Mouse (Mus musculus) layer of hippocampus, postnatal 36 days (tissue): ENCODE measurements around the gene Myadml2. TPM values are rescaled to one million over a fixed set of nuclear protein-coding genes. Genes with fewer than 3 reads are reported as not detected.
A peak's percentile ranks its signal among the peaks of the same experiment; 100 is the strongest.

ENCODE experiments used
- DNase-seq, 2 experiments: peaks; one replicate each; pipeline ENCODE4 v3.0.0; 2022
- total RNA-seq, 2 experiments: library from RNA; stranded (reverse); gene quantifications; 2 replicates each; pipeline ENCODE4 v1.2.3; 2021

The Myadml2 gene
- total RNA-seq, 2 experiments from 2014 or later, result 4.2 to 4.4 TPM

DNA sequence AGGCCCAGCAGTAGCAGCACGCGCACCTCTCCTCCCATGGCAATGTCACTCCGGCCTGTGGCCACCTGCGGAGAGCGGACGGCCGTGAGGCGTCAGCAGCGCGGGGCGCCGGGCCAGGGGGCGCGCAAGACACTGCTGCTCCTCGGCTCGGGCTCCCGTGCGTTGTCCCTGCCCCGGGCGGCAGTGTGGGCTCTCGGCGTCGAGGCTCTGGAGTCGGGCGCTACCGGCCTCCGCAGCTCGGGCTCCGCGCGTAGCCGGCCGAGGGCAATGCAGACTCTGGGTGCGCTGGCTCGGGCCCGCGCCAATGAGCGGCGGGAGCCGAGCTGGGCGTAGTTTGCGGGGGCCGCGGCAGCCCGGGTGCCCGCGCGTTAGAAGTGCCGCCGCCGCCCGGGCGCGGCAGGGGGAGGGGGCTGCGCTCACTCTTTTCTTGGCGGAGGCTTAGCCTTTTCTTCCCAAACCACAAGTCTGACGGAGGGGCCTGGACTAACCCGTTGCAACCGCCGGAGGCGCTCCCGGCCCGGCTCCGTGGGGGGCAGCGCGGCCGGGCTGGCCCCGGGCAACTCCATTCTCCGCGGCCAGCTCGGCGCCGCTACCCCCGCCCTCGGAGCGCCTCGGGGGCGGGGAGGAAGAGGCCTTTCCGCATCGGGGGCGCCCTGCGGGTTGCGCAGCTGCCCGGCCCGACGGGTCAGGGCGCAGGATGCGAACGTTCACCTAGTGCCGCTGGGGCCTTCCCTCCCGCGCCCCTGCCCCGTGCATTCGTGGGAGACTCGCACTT lies 12.5 kb upstream of the Myadml2 start:
- no peak for DNase-seq

DNA sequence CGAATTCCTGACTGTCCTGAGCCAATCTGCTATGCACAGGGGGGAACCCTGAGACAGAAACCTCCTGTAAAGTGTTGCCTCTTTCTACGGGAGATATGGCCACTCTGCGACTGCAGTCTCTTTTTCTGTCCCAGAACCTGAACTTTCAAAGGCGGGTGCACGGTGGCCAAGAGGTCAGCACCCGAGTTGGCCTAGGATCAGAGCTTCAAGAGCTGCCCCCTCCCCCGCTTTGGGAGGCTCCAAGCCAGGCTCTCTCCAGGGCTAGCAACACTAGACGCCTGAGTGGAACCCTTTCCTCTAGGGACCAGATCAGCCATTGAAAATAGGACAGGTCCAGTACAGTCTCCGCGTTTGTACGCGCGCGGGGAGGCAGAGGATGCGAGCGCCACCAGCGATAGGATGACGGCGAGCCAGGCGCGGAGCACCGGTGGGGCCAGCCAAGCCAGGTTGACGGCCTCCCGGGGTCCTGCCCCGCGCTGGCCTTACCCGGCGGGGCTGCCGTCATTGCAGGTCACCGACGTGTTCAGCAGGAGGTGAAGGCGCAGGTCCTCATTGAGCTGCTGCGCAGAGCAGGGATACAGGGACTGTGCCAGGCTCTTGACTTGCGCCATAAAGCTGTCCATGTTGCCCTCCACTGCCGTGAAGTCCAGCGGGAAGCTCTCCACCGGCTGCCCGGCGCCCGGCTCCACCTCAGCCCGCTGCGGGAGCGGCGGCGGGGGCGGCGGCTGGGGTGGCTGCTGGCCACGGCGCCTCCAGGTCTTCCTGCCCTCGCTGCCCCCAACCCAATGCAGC lies 11.7 kb upstream of the Myadml2 start:
- no peak for DNase-seq

DNA sequence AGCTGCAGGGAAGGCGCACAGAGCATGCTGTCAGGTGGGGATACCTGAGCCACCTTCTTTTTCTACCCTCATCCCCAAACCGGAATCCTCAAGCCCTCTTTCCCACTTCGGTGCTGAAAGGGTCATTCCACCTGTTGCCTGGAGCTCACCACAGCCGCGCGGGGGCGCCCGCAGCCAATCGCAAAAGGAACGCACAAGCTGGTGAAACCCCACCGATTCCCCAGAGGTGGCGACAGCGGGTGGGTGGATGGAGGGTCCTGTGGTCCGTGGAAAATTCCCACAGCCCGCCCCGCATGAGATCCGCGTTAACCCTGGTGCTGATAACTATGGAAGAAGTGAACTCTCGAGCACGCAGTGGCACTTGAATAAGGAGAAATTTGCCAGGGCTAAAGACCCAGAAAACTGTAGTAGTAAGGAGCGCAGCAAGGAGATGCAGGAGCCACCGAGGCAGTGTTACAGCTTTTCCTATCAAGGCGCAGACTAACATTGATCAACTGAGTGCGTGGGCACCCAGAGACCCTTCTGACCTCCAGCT lies 11.0 kb upstream of the Myadml2 start:
- DNase-seq, result peak; percentile 68 to 72

DNA sequence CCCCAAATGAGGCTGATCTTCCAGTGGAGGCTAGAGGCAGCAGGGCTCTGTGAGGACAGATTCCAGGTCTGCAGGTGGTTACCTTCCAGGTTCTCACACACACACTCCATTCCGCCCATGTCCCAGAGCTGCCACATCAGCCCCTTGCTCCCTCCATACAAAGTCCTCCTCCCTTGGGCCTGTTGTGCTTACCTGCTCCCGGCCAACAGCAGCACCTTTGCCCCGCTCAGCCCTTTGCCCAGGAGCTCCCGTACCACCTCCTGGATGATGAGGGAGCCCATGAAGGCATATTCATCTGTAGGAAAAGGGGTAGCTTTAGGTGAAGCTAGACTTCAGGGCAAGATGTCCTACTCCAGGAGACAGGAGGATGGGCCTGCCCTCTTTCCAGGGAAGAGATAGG lies 9.3 kb upstream of the Myadml2 start:
- DNase-seq, result no peak

DNA sequence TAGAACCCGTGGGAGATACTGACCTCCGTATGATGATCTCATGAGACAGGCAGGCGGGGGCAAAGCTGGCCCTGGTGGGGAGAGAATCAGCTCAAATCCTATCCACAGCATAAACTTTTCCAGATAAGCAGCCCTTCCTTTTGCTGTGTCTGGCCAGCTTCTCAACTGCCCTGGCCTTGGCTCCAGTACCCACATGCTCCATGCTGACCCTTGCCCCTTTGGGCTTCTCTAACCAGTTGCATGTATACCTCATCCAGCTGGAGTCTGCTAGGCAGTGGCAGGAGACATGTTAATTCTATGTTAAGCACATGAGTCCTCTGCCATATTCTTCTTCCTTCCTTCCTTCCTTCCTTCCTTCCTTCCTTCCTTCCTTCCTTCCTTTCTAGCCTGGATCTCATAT lies 6.8 kb upstream of the Myadml2 start:
- DNase-seq, result no peak

DNA sequence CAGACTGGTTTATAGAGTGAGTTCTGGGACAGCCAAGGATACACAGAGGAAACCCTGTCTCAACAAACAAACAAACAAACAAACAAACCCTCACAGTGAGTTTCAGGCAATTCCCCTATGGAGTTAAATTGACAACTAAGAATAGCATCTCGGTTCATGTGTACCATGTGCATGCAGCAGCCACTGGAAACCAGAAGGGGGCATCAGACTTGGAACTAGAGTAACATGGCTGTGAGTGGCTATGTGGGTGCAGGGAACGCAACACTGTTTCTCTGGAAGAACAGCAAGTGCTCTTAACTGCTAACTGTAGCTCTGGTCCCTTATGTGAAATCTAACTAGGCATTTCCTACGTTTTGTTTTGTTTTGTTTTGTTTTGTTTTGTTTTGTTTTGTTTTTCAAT lies 3.9 kb upstream of the Myadml2 start:
- no peak for DNase-seq

DNA sequence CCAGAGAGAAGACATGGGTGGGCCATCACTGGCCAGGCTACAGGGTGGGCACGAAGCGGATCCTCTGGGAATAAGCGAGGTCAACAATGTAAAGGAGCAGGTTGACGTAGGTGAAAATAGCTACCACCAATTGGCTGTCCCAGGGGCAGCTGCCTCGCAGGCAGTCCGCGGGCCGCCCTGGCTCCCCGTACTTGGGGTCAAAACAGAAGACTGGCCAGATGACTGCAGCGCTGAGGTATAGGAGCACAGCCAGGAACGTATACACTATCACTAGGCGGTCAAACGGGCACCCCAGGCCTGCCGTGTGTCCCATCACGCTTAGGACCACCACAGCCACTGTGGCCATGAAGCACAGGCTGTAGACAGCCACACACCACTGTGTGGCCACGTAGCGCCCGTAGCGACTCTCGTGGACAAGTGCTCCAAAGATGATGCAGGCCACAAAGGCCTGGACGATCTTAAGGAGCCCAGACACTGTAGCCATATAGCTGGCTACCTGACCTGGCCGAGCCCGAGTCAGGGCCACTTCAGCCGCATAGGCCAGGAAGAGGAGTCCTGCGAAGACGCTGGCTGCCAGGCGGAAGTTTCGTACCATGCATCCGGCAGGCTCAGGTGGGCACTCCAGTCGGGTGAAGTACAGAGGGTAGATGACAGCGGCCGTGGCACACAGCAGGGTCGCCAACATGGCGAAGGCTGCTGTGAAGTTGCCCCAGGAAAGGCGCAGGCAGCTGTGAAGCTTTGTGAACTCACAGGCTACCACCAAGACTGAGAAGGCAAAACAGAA lies 719 bp downstream of the Myadml2 start:
- DNase-seq, result no peak

DNA sequence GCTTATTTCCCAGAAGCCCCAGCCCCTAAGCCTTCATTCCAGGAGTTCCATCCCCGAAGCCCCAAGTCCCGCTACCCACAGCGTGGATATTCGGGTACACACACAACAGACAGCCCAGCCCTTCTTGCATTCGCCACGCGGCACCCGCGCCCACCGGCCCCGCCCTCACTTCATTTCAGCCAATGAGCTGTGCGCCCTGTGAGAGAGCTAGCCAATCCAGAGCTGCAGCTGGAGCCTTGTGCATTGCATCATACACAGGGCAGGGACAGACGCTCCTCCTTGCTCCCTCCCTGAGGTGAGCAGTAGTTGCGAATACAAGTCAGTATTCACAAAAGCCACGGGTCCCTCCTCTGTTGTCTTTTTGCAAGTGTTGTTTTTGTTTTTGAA lies 4.4 kb downstream of the Myadml2 start, which contains the start of gene Pycr1:
Gene Pycr1, minus strand, starts transcription at position 169 of the 387 bp plus-strand sequence.
- peak; percentile 92 to 93 for DNase-seq

DNA sequence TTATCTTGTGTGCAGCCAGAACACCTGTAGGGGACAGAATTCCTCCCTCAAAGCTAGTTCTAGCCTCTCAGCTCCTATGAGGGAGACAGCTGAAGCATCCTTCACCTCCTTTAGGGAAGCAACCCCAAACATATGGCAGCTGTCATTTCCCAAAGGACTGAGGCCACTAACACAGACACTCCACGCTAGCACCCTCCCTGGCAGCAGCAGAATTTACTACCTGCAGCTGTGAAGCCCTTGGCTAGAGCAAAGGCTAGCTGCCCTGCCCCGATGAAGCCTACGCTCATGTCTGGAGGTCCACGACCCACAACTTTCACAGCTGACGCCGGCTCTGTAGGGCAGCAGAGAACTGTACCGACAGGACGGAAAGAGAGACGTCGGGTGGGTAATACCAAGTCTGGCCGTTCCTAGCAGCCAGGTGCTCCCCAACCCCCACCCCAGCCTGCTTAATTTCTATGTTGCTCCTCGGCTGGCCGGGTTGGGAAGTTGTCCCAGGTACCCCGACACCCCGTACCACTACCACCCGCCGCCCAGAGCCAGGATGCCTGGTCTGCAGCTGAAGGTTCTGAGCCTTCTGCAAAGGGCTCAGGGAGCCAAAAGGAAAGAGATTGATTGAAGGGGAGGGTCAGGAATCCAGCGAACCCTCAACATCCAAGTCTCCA lies 4.9 kb downstream of the Myadml2 start:
- no peak for DNase-seq

DNA sequence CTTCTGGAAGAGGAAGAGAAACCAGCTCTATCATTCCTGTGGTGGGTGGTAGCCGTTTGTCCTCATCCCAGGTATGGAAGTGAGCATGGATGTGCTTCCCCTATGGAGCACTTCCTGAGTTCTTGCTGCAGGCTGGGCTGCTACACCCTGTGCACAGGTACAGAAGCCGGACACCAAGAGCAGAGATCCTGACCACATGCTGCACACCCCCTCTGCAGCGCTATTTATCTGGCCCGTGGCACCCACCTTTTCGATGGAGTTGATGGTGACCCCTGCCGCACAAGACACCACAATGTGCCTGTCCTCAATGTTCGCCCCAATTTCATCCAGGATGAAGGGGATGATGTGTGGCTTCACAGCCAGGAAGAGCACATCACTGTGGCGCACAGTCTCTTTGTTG lies 6.1 kb downstream of the Myadml2 start:
- DNase-seq, result no peak

DNA sequence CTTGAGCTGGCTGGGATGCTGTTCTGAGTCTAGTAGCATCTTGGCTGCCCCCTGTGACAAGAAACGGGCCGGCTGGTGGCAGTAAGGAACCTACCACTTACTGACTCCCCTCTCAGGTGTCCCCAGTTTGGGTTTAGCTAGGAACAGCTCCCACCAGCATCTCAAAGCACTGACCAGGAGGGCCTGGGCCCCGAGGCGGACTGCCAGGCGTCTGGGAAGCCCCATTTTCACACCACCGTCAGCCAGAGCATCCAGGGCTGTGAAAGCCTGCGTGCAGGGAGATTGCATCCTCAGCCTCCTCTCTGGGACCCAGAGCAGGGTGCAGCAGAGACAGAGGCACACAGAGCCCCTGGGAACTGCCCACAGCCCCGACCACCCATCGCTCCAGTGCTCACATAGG lies 6.7 kb downstream of the Myadml2 start:
- no peak for DNase-seq

DNA sequence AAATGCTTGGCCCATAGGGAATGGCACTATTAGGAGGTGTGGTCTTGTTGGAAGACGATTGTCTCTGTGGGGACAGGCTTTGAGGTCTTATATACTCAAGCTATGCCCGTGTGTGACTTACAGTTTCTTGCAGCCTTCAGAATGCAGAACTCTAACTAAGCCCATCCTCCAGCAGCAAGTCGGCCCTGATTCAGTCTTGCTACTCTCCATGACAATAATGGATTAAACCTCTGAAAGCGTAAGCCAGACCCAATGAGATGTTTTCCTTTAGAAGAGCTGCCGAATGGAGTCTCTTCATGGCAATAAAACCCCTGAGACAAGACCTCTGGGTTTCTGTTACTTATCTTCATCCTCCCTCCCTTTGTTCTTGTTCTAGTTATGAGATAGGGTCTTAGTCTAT lies 13.1 kb downstream of the Myadml2 start:
- DNase-seq, result no peak

DNA sequence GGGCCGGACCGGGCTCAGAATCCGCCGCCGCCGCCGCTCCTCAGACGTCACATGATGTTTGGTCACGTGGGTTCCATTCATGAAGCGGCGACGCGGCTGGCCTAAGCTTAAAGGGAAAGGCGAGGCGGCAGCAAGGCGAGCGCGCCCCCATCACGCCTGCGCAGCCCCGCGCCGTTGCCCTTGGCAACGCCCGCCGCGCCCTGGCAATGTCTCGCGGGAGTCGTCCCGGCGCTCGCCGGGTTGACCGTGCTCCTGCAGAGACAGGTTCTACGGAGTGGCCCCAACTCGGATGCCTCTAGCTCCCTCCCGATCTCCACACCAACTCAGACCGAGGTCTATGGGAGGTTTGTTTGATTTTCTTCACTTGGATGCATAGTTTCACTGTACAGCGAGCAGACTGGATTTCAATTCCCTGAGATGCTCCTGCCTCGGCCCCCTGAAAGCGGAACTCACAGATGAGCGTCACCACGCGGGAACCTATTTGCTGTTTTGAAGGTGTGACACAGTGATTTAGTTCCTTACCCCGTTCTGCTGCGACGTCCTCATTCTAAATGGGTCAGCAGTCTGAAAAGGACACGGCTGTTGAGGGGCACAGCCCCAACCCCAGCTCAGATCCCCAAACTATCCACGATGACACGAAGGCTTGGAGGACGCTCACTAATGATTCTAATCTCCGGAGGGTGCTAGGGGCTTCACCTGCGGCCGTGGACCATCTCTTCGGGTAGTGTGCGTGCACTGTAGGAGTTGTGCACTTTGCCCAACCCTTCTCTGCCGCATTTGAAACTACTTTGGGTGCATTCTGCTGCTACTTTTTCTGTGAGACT lies 14.2 kb downstream of the Myadml2 start, which contains the start of gene Mafg:
Gene Mafg, minus strand, starts transcription at position 81 of the 824 bp plus-strand sequence.
- DNase-seq, result peak; percentile 88 to 89

DNA sequence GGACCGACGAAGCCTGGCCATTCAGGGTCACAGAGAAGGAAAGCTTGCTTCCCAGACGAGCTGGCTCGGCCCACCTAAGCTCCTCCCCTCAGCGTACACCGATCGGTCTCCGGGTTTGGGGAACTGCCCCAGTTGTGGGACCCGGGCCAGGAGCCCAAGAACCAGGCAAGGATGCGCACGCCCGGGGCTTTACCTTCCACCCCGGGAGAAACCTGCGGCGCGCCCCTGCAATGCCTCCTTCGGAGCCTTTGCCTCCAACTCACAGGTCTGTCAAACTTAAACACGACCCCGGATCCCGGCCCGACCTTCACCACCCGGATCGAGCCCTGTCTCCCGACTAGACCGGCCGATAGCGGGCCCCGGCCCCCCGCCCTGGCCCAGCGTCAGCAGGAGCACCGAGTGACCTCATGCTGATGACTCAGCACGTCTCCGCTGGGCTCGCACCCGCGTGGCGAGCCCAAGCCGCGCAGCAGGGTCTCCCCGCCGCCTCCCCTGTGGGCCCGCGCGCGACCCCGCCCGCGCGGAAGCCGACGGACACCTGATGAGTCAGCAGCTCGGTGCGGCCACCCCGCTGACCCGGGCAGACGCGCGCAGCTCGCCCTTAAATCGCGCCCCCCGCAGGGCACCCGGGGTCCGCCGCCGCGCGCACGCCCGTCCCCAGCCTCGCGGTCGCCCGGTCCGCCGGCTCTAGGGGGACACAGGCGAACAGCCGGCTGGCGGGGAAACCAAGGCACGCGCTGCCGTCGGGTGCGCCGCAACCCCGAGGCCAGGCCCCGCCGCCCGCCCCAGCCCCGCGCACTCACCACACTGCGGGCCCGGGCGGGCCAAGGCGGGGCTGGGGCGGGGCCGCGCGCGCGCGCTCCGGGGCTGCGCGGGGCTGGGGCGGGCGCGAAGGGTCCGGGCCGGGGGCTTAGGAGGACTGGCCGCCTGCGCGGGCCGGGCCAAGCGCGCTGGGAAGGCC lies 15.1 kb downstream of the Myadml2 start:
- peak; percentile 60 to 61 for DNase-seq

DNA sequence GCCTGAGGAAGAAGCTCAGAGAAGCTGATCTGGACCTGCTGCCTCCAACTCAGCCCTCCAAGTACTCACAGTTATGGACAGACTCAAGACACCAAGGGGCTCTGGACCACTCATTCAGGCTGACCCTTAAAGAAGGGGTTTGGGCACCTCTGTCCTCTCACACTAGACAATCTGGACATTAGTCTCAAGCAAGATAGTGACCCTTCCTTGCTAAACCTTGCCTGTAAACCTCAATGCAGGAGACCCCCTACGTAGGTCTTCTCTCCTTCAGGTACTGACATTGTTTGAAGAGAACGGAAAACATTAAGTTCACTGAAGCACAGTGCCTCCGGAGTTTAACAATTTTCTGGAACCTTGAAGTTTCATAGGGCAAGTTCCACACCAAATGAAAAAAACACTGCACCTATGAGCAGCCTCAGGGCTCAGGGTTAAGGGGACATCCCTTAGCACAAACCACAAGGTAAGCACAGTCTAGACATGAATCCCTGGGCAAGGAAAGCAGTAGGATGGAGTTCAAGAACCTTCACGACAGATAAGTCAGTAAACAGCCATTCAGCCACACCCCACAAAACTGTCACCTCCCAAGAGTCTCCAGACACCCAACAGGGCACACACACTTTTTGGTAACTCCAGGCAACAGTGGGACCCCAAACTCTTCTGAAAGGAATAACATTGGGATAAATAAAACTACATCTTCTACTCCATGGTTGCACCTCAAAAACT lies 16.1 kb downstream of the Myadml2 start:
- no peak for DNase-seq

DNA sequence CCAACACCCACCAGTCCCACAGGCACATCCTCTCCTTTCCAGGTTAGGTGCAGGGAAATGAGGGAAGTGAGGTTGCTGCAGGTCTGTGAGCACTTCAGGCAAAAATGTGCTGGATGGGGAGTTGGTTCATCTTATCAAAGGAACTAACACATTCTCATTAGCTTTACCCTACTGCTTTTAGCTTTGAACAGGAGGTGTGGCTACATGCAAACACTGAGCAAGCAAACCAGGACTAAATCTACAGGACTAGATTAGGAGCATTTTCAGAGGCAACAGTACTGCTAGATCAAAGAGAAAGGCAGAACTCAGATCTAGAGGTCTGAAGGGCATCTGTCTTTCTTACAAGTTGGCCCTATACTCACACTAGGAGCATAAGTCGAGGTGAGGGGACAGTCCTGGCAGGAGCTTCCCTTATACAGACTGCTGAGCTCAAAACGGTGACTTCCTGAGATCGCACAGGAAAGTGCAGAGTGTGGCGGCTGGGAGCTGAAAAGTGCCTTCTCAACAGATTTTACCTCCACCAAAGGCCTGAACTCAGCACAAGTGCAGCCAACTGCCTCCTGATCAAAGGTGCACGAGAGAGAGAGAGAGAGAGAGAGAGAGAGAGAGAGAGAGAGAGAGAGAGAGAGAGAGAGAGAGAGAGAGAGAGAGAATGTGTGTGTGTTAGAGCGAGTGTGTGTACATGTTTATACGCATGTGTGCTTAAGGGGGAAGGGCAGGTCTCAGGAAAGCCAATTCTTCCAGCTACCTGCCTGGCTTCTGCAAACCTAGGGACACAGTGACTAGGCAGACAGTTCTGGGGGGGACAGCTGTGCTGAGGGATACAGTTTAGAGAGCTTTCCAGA lies 16.9 kb downstream of the Myadml2 start:
- no peak for DNase-seq

DNA sequence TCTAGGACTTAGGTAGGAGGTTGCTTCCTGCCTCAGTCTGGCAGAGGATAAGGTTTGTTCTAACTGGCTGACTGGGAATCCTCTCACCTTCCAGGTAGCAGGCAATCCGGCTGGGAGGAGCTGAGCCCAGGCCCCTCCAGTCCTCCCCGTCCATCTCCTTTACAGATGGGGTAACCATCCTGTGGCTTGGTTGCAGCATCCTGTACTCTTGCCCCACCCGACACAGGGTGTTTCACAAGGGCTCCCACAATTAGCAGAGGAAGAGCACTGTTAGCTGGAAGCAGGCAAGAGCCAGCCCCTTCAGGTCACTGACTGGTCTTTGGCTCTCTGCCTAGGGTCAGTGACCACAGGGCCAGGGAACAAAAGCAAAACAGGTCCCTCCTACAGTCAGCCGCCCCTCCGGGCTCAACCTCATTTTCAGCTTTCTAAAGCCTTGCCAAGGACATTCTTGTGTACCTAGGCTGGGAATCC lies 17.5 kb downstream of the Myadml2 start:
- DNase-seq, result no peak

DNA sequence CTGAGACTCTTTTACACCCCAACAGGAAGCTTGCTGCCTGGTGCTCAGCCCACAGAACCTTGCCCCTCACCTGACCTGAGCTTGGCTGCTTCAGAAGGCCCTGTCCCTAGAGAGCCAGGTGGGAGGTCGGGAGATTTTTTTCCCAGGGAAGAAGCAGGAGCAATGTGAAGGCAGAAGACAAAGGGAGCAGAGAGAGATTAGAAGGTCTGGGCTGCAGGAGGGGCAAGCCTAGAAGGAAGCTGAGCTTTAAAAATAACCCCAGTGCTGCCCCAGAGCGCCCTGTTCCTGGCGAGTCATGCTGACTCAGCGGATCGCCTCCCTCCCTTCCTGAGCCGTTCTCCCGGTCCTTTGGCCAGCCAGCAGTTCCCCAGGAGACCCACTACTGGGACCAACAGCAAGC lies 18.0 kb downstream of the Myadml2 start:
- no peak for DNase-seq
